Mouse (Mus musculus) right cerebral cortex, postnatal 4 days (tissue): ENCODE measurements at regions not wholly inside any gene's neighbourhood (a gene's known extent, or its start where the extent isn't known, plus 50 kb on each side); places are given as distances from the start of the nearest gene placed in this dataset.

Experiments used
- DNase-seq: peaks from one replicate; pipeline ENCODE4 v3.0.0-alpha.2; 2022

GRCm38 (mm10) chr19:50087277-50087676, 591.2 kb downstream of the Sorcs1 start:
- DNase-seq, result no peak

GRCm38 (mm10) chr19:50077427-50078040, 600.9 kb downstream of the Sorcs1 start:
- DNase-seq, result no peak

- DNase-seq, result no peak
Observed at GRCm38 (mm10) chr19:50060448-50060847, 618.0 kb downstream of the Sorcs1 start.

GRCm38 (mm10) chr19:50052910-50053309, 625.5 kb downstream of the Sorcs1 start:
- DNase-seq, result no peak

- DNase-seq, result no peak
Observed at GRCm38 (mm10) chr19:50045761-50046160, 632.7 kb downstream of the Sorcs1 start.

GRCm38 (mm10) chr19:50013659-50014058, 664.8 kb downstream of the Sorcs1 start:
- DNase-seq, result peak; percentile 4

- DNase-seq, result no peak
Observed at GRCm38 (mm10) chr19:50005248-50005647, 673.2 kb downstream of the Sorcs1 start.

GRCm38 (mm10) chr19:49985826-49986225, 692.6 kb downstream of the Sorcs1 start:
- DNase-seq, result no peak

- peak; percentile 3 for DNase-seq
Observed at GRCm38 (mm10) chr19:49966284-49966841, 712.1 kb downstream of the Sorcs1 start.

- peak; percentile 2 for DNase-seq
Observed at GRCm38 (mm10) chr19:49964679-49965078, 713.8 kb downstream of the Sorcs1 start.

- DNase-seq, result no peak
Observed at GRCm38 (mm10) chr19:49958517-49958916, 719.9 kb downstream of the Sorcs1 start.

GRCm38 (mm10) chr19:49931202-49931601, 747.2 kb downstream of the Sorcs1 start:
- peak; percentile 2 for DNase-seq

GRCm38 (mm10) chr19:49911738-49912137, 766.7 kb downstream of the Sorcs1 start:
- no peak for DNase-seq

- no peak for DNase-seq
Observed at GRCm38 (mm10) chr19:49880241-49880640, 798.2 kb downstream of the Sorcs1 start.

- DNase-seq, result peak; percentile 15
Observed at GRCm38 (mm10) chr19:49860761-49861160, 817.7 kb downstream of the Sorcs1 start.

GRCm38 (mm10) chr19:49855481-49856035, 822.9 kb downstream of the Sorcs1 start:
- DNase-seq, result no peak

- no peak for DNase-seq
Observed at GRCm38 (mm10) chr19:49841984-49842383, 836.5 kb downstream of the Sorcs1 start.

- no peak for DNase-seq
Observed at GRCm38 (mm10) chr19:49839153-49839911, 839.1 kb downstream of the Sorcs1 start.

GRCm38 (mm10) chr19:49830918-49831317, 847.5 kb downstream of the Sorcs1 start:
- DNase-seq, result no peak

- no peak for DNase-seq
Observed at GRCm38 (mm10) chr19:49805636-49806397, 872.6 kb downstream of the Sorcs1 start.
